Mouse (Mus musculus): ENCODE measurements around the gene Tekt1. TPM values are rescaled to one million over a fixed set of nuclear protein-coding genes. Genes with fewer than 3 reads are reported as not detected.

Gene Tekt1
- total RNA-seq (2012; rRNA removed) (0.08 TPM in 1 of 2 replicates, not detected in the other), total RNA-seq (2014; rRNA removed) (not detected in 2 replicates), polyA plus RNA-seq (2012; ENCODE audit: insufficient read length, low read depth) (not detected in 2 replicates)

DNA sequence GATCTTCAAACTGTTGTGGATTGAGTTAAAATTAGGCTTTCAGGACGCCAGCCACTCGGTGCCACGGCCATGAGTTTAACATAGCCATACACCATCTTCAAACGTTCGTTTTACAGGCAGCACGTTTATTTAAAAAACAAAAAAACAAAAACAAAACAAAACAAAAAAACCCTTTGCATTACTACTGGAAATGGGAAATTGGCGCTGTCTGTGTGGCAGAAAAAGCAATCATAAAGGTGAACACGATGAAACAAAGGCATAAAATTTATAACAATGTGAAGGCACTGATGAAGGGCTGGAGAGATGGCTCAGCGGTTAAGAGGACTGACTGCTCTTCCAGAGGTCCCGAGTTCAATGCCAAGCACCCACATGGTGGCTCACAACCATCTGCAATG is at the start of gene Tekt1:
Tekt1 (minus strand) TSS at position 96 of the 395 bp plus-strand sequence.
- Histone ChIP-seq H3K36me3 (replicated peaks in 1 of 2; ENCODE audit: control insufficient read depth in 1 of 2, insufficient read depth in 1 of 2, low read length in 1 of 2) (no peaks in the 10 kb centered on the region), H3K4me1 (ENCODE audit: control insufficient read depth in 1 of 2, insufficient read depth in 2 of 2) (peaks cover 0 to 3% of the 10 kb centered on the region in 2 experiments; a peak in 1 of 4 replicates), H3K9ac (ENCODE audit: insufficient read depth, low read depth) (no peak within 1 kb of the TSS), H3K4me3 (replicated peaks in 1 of 3; ENCODE audit: low read depth in 2 of 3, low read length in 2 of 3, poor library complexity in 1 of 3) (no peak within 1 kb of the TSS), H3K27ac (ENCODE audit: insufficient read depth, low read depth) (no peak within 1 kb of the TSS), H3K9me3 (replicated peaks; ENCODE audit: low read length) (no peaks in the 10 kb centered on the region), H3K27me3 (replicated peaks) (peaks cover 67% of the 10 kb centered on the region), H3K79me2 (replicated peaks; ENCODE audit: control insufficient read depth, extremely low read depth, insufficient read depth, poor library complexity, severe bottlenecking) (no peaks in the 10 kb centered on the region), H3K4me2 (ENCODE audit: insufficient read depth, low read depth, poor library complexity, severe bottlenecking) (no peak within 1 kb of the TSS)
- dilution Hi-C loops (cut with MboI; ENCODE audit: extremely low pct_ligation_motif_present, extremely low pct_unique_long_range_greater_than_20kb, low sequenced_read_pairs) (no loop called here), in situ Hi-C loops (cut with MboI; ENCODE audit: low pct_ligation_motif_present, low pct_unique_long_range_greater_than_20kb, low sequenced_read_pairs) (no loop called here)
- no peak for TF ChIP-seq CTCF (conservative IDR thresholded peaks at IDR 0.05 in 1 of 2, IDR thresholded peaks at IDR 0.05 in 1 of 2; ENCODE audit: low read depth in 2 of 2, low read length in 2 of 2)
- TF ChIP-seq RAD21 (IDR thresholded peaks at IDR 0.05; ENCODE audit: low read depth, low read length): no peak
- no peak for TF ChIP-seq EP300 (IDR thresholded peaks at IDR 0.05; ENCODE audit: low read length)
- TF ChIP-seq E2F4 (IDR thresholded peaks at IDR 0.05; ENCODE audit: insufficient replicate concordance, low read depth, low read length): no peak
- no peak for TF ChIP-seq JUND (conservative IDR thresholded peaks at IDR 0.05; ENCODE audit: low read depth, low read length)
- no peak for TF ChIP-seq NRF1 (IDR thresholded peaks at IDR 0.05; ENCODE audit: low read depth, low read length)
- TF ChIP-seq MAX (IDR thresholded peaks at IDR 0.05; ENCODE audit: low read length): no peak
- no peak for TF ChIP-seq MEF2A (IDR thresholded peaks at IDR 0.05; ENCODE audit: borderline replicate concordance, low read depth, low read length)
- TF ChIP-seq JUN (IDR thresholded peaks at IDR 0.05; ENCODE audit: insufficient read depth, low read depth, low read length): no peak
- no peak for DNase-seq (ENCODE audit: extremely low read depth)

GRCm38 (mm10) chr11:72411945-72412344 is 49.7 kb upstream of the Tekt1 start:
- in situ Hi-C loops (cut with MboI; ENCODE audit: low pct_ligation_motif_present, low pct_unique_long_range_greater_than_20kb, low sequenced_read_pairs): no loop called here
- no peak overlapping the region for H3K9ac ChIP-seq (ENCODE audit: insufficient read depth, low read depth)
- H3K4me3 ChIP-seq (replicated peaks in 1 of 3; ENCODE audit: low read depth in 2 of 3, low read length in 2 of 3, poor library complexity in 1 of 3): no peak overlapping the region
- peaks cover 5% of the 10 kb centered on the region in 2 experiments for H3K4me1 ChIP-seq (ENCODE audit: control insufficient read depth in 1 of 2, insufficient read depth in 2 of 2)
- no peak overlapping the region for H3K27ac ChIP-seq (ENCODE audit: insufficient read depth, low read depth)
- dilution Hi-C loops (cut with MboI; ENCODE audit: extremely low pct_ligation_motif_present, extremely low pct_unique_long_range_greater_than_20kb, low sequenced_read_pairs): no loop called here
- peak overlapping the region; percentile 33 for H3K4me2 ChIP-seq (ENCODE audit: insufficient read depth, low read depth, poor library complexity, severe bottlenecking)
- no peak for TF ChIP-seq CTCF (conservative IDR thresholded peaks at IDR 0.05 in 1 of 2, IDR thresholded peaks at IDR 0.05 in 1 of 2; ENCODE audit: low read depth in 2 of 2, low read length in 2 of 2)
- TF ChIP-seq MYC (IDR thresholded peaks at IDR 0.05; ENCODE audit: low read depth, low read length): no peak
- no peak for TF ChIP-seq RAD21 (IDR thresholded peaks at IDR 0.05; ENCODE audit: low read depth, low read length)
- TF ChIP-seq NELFE (IDR thresholded peaks at IDR 0.05; ENCODE audit: low read depth, low read length): no peak
- TF ChIP-seq HCFC1 (IDR thresholded peaks at IDR 0.05; ENCODE audit: low read depth, low read length): no peak
- TF ChIP-seq SIN3A (IDR thresholded peaks at IDR 0.05; ENCODE audit: low read length): no peak
- no peak for TF ChIP-seq E2F4 (IDR thresholded peaks at IDR 0.05; ENCODE audit: insufficient replicate concordance, low read depth, low read length)
- TF ChIP-seq ZC3H11A (IDR thresholded peaks at IDR 0.05; ENCODE audit: low read depth, low read length): no peak
- no peak for TF ChIP-seq NRF1 (IDR thresholded peaks at IDR 0.05; ENCODE audit: low read depth, low read length)
- no peak for TF ChIP-seq BHLHE40 (IDR thresholded peaks at IDR 0.05; ENCODE audit: low read depth, low read length)
- no peak for TF ChIP-seq UBTF (IDR thresholded peaks at IDR 0.05; ENCODE audit: low read depth, low read length)
- TF ChIP-seq ZMIZ1 (IDR thresholded peaks at IDR 0.05; ENCODE audit: low read depth, low read length): no peak
- H3K9me3 ChIP-seq (replicated peaks; ENCODE audit: low read length): peaks cover 3% of the 10 kb centered on the region
- H3K27me3 ChIP-seq (replicated peaks): peaks cover 87% of the 10 kb centered on the region
- DNase-seq (ENCODE audit: extremely low read depth): no peak
- no peaks in the 10 kb centered on the region for H3K36me3 ChIP-seq (replicated peaks in 1 of 2; ENCODE audit: control insufficient read depth in 1 of 2, insufficient read depth in 1 of 2, low read length in 1 of 2)
- no peaks in the 10 kb centered on the region for H3K79me2 ChIP-seq (replicated peaks; ENCODE audit: control insufficient read depth, extremely low read depth, insufficient read depth, poor library complexity, severe bottlenecking)

Data from CH12.LX (cell line).